Mouse (Mus musculus): Measurements from ENCODE around the gene Fam53b.

DNA sequence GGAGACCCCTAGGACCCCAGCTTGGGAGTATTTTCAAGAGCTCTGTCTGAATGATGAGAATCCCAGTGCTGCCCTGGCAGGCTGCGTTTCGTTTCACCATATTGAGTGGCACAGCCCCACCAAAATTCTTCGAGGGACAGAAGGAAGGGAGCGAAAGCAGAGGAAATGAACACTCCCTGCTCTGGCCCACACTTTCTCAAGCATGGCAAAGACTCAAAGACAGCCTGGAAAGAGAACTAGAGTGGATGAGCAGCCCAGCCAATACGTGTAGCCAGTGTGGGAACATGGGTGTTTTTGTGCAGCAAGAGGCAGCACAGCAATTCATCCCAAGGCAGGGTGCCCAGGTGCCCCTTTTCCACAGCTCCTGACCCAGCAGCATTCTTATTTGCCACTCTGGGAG, 70.8 kb downstream of the Fam53b start:
- TF ChIP-seq ZNF384 (IDR thresholded peaks at IDR 0.05; ENCODE audit: low read depth, low read length): no peak
- TF ChIP-seq MAFK (IDR thresholded peaks at IDR 0.05; ENCODE audit: insufficient read depth, low read depth, low read length): no peak
- no peak for TF ChIP-seq HCFC1 (IDR thresholded peaks at IDR 0.05; ENCODE audit: borderline replicate concordance, insufficient read depth, low read length)
